Mouse (Mus musculus) forebrain, embryonic 10.5 days (tissue): ENCODE results near the gene Mapk14. TPM values are rescaled to one million over a fixed set of nuclear protein-coding genes. Genes with fewer than 3 reads are reported as not detected.

Experiments used
- DNase-seq: peaks from one replicate; pipeline ENCODE4 v3.0.0-alpha.2; 2017; ENCODE audit warnings: low spot score; ENCODE audit errors: extremely low spot score
- H3K27ac ChIP-seq: fragments of 300-500 bp; sonication (generic); 2 replicates; pipeline ENCODE4 v1.5.1; 2016; ENCODE audit warnings: mild to moderate bottlenecking
- H3K27me3 ChIP-seq: fragments of 300-500 bp; sonication (generic); 2 replicates; pipeline ENCODE4 v1.6.1; 2016; ENCODE audit warnings: mild to moderate bottlenecking; ENCODE audit not compliant: poor library complexity, severe bottlenecking
- H3K36me3 ChIP-seq: fragments of 300-500 bp; sonication (generic); replicated peaks from 2 replicates; pipeline ENCODE4 v1.6.1; 2016; ENCODE audit warnings: mild to moderate bottlenecking, moderate library complexity
- H3K4me1 ChIP-seq: fragments of 300-500 bp; sonication (generic); 2 replicates; pipeline ENCODE4 v1.6.1; 2016
- H3K4me3 ChIP-seq: fragments of 300-500 bp; sonication (generic); 2 replicates; pipeline ENCODE4 v1.5.1; 2016; ENCODE audit warnings: mild to moderate bottlenecking, moderate library complexity
- H3K9me3 ChIP-seq: fragments of 300-500 bp; sonication (generic); 2 replicates; pipeline ENCODE4 v1.6.1; 2016; ENCODE audit warnings: mild to moderate bottlenecking, moderate library complexity
- WGBS: fragments of 180-500 bp; shearing (Covaris S2); methylation state at CpG from one replicate; pipeline ENCODE4 v1.1.7; 2016; 5-methylcytosine and 5-hydroxymethylcytosine counted together
- polyA plus RNA-seq: library from polyadenylated mRNA; unstranded; fragments of >200 nt; fragmentation: Nextera tagmentation; extraction: Ambion mirVana; gene quantifications from 2 replicates; pipeline ENCODE4 v1.2.1, GENCODE M21; 2016

Gene Mapk14
- polyA plus RNA-seq, 1 experiment from 2014 or later, result 42.2 TPM

DNA sequence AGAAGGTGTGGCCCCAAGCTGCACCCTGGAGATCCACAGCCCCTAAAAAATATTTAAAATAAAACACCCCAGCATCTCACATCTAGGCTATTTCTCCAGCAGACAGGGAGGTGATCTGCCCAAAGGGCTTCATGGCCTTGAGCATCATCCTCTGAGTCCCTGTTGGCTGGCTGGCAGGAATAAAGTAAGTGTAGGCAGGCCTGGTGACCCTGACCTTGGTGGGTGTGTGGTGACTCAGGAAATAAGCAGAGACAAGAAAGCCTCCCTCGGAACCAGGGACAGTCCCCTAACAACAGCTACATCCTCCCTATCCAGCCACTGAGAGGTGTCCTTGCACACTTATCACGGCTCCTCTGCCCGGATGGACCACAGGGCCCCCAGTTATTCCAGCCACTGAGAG is 89.7 kb downstream of the Mapk14 start:
- 88% methylated on average over 3 of the region's 3 CpGs for WGBS
- no peaks in the 10 kb centered on the region for H3K36me3 ChIP-seq
- H3K4me1 ChIP-seq, result peaks cover 7% of the 10 kb centered on the region
- H3K9me3 ChIP-seq, result no peaks in the 10 kb centered on the region
- H3K27me3 ChIP-seq, result no peaks in the 10 kb centered on the region
- no peak overlapping the region for H3K27ac ChIP-seq
- no peak overlapping the region for H3K4me3 ChIP-seq
- no peak for DNase-seq

DNA sequence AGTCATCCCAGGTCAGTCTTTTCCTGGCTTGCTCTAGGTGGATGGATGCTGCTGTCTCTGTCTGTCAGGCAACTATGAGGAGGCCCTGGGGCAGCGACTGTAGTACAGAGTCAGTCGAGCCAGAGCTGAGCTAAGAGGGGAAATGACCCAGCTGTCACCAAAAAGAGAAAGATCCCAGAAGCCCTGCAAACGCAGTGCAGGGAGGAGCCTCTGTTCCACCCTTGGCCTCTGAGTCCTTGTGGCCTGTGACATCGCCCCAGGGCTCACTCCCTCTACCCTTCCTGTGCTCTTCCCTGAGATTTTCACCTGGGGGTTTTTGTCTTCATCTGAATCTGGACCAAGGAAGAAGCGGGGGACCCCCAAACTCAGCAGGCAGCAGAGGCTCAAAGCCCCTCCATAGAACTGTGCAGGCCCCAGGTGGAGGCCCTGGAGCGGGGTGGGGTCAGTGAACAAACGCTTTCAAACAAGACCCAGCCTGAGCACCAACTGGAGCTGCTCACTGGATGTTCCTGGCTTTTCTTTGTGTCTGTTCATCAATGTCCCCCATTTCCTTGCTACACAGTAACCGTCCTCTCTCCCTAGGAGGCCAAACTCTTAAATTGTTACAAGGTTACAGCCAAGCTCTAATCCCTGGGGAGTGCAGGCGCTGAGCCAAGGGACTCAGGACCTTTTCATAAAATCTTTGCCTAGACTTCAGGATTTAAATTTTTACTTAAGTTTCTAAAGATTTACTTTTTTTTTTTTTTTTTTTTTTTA is 90.3 kb downstream of the Mapk14 start:
- Histone ChIP-seq H3K4me1 (peaks cover 7% of the 10 kb centered on the region), H3K9me3 (no peaks in the 10 kb centered on the region), H3K27me3 (no peaks in the 10 kb centered on the region), H3K27ac (no peak overlapping the region), H3K36me3 (no peaks in the 10 kb centered on the region), H3K4me3 (no peak overlapping the region)
- DNase-seq, result no peak
- WGBS, result 55% methylated on average over 9 of the region's 9 CpGs

- Histone ChIP-seq H3K27me3 (no peaks in the 10 kb centered on the region), H3K4me3 (no peak overlapping the region), H3K9me3 (no peaks in the 10 kb centered on the region), H3K36me3 (no peaks in the 10 kb centered on the region), H3K27ac (no peak overlapping the region), H3K4me1 (peaks cover 7% of the 10 kb centered on the region)
- DNase-seq, result no peak
- 88% methylated on average over 3 of the region's 3 CpGs for WGBS
Observed at GRCm38 (mm10) chr17:28785036-28785435, 93.9 kb downstream of the Mapk14 start.

GRCm38 (mm10) chr17:28787507-28787906 is 96.4 kb downstream of the Mapk14 start:
- H3K27ac ChIP-seq, result no peak overlapping the region
- no peak for DNase-seq
- H3K4me1 ChIP-seq, result no peaks in the 10 kb centered on the region
- H3K36me3 ChIP-seq, result no peaks in the 10 kb centered on the region
- WGBS, result 97% methylated on average over 12 of the region's 12 CpGs
- H3K4me3 ChIP-seq, result no peak overlapping the region
- no peaks in the 10 kb centered on the region for H3K9me3 ChIP-seq
- no peaks in the 10 kb centered on the region for H3K27me3 ChIP-seq

- Histone ChIP-seq H3K4me1 (peaks cover 22% of the 10 kb centered on the region), H3K27ac (no peak overlapping the region), H3K4me3 (no peak overlapping the region), H3K36me3 (no peaks in the 10 kb centered on the region), H3K27me3 (no peaks in the 10 kb centered on the region), H3K9me3 (no peaks in the 10 kb centered on the region)
- 92% methylated on average over 4 of the region's 4 CpGs for WGBS
- no peak for DNase-seq
Observed at GRCm38 (mm10) chr17:28797031-28797430, 105.9 kb downstream of the Mapk14 start.

Other genes starting within 250 kb of the Mapk14 start
- 31.7 and 33.5 TPM in 2 replicates for gene Fkbp5, start 173.8 kb upstream of the Mapk14 start, polyA plus RNA-seq
- not detected in 2 replicates for gene Armc12, start 160.5 kb upstream of the Mapk14 start, polyA plus RNA-seq
- not detected in 2 replicates for gene Clpsl2, start 141.9 kb upstream of the Mapk14 start, polyA plus RNA-seq
- not detected in 2 replicates for gene Clps, start 130.6 kb upstream of the Mapk14 start, polyA plus RNA-seq
- 0.41 and 0.45 TPM in 2 replicates for gene Lhfpl5, start 115.7 kb upstream of the Mapk14 start, polyA plus RNA-seq
- 128 and 135 TPM in 2 replicates for gene Srpk1, start 68.6 kb upstream of the Mapk14 start, polyA plus RNA-seq
- gene Slc26a8, start 1.1 kb upstream of the Mapk14 start, polyA plus RNA-seq, result 0.50 and 0.58 TPM in 2 replicates
- 2.6 and 4.3 TPM in 2 replicates for gene AC170998.1, start 34.8 kb downstream of the Mapk14 start, polyA plus RNA-seq
- gene Mapk13, start 78.0 kb downstream of the Mapk14 start, polyA plus RNA-seq, result 8.4 and 8.7 TPM in 2 replicates
- gene Brpf3, start 109.8 kb downstream of the Mapk14 start, polyA plus RNA-seq, result 8.9 and 12.0 TPM in 2 replicates
- gene Pnpla1, start 167.1 kb downstream of the Mapk14 start, polyA plus RNA-seq, result not detected in 2 replicates
- 0.02 and 0.11 TPM in 2 replicates for gene 4930539E08Rik, start 224.0 kb downstream of the Mapk14 start, polyA plus RNA-seq